Mouse (Mus musculus): ENCODE data around the gene Colgalt1. TPM values are rescaled to one million over a fixed set of nuclear protein-coding genes. Genes with fewer than 3 reads are reported as not detected.

The Colgalt1 gene
- total RNA-seq, 2 experiments from 2014 or later, result 53.7 to 54.1 TPM

GRCm38 (mm10) chr8:71666855-71667254 is 56.1 kb downstream of the Colgalt1 start:
- DNase-seq (ENCODE audit: low spot score in 2 of 2), result no peak

GRCm38 (mm10) chr8:71667256-71667655 is 56.5 kb downstream of the Colgalt1 start:
- no peak for DNase-seq (ENCODE audit: low spot score in 2 of 2)

- DNase-seq (ENCODE audit: low spot score in 2 of 2), result no peak
Observed at GRCm38 (mm10) chr8:71668220-71668975, 57.6 kb downstream of the Colgalt1 start.

- no peak for DNase-seq (ENCODE audit: low spot score in 2 of 2)
Observed at GRCm38 (mm10) chr8:71670198-71670597, 59.4 kb downstream of the Colgalt1 start.

GRCm38 (mm10) chr8:71670621-71671548 is 60.1 kb downstream of the Colgalt1 start:
- DNase-seq (ENCODE audit: low spot score in 2 of 2), result peak; percentile 72 to 82

GRCm38 (mm10) chr8:71671549-71671965 is 60.8 kb downstream of the Colgalt1 start, which contains the start of gene Unc13a:
Gene Unc13a (minus strand): TSS chr8:71671757.
- peak; percentile 86 to 95 for DNase-seq (ENCODE audit: low spot score in 2 of 2)

- DNase-seq (ENCODE audit: low spot score in 2 of 2), result no peak
Observed at GRCm38 (mm10) chr8:71672168-71672735, 61.5 kb downstream of the Colgalt1 start.

- peak in 1 of 2 experiments; percentile 61 for DNase-seq (ENCODE audit: low spot score in 2 of 2)
Observed at GRCm38 (mm10) chr8:71674071-71674470, 63.3 kb downstream of the Colgalt1 start.

Small RNA genes within 50 kb of the gene (microRNA-seq; reads per million reads assigned to microRNA genes)
- 28.4 to 29.1 reads per million in 2 experiments for gene Mir6769b

Other genes starting within 250 kb of the Colgalt1 start
- 100 to 1,000 TPM; 111 to 127 TPM for gene Use1, start 244.2 kb upstream of the Colgalt1 start, total RNA-seq (2021)
- gene Ocel1, start 239.7 kb upstream of the Colgalt1 start, total RNA-seq (2021), result 10 to 100 TPM; 14.3 to 17.9 TPM
- gene Nr2f6, start 229.0 kb upstream of the Colgalt1 start, total RNA-seq (2021), result 10 to 100 TPM; 44.6 to 46.5 TPM
- gene Ushbp1, start 215.2 kb upstream of the Colgalt1 start, total RNA-seq (2021), result 1 to 10 TPM; 3.3 TPM
- gene Babam1, start 214.1 kb upstream of the Colgalt1 start, total RNA-seq (2021), result 100 to 1,000 TPM in 1 of 2 experiments, 10 to 100 TPM in 1; 94.1 to 103 TPM
- under 1 TPM; 0.22 to 0.25 TPM for gene Ankle1, start 205.0 kb upstream of the Colgalt1 start, total RNA-seq (2021)
- 100 to 1,000 TPM; 287 to 312 TPM for gene Abhd8, start 147.3 kb upstream of the Colgalt1 start, total RNA-seq (2021)
- gene Mrpl34, start 146.0 kb upstream of the Colgalt1 start, total RNA-seq (2021), result 10 to 100 TPM; 48.1 to 48.9 TPM
- 10 to 100 TPM; 82.5 to 91.6 TPM for gene Dda1, start 141.8 kb upstream of the Colgalt1 start, total RNA-seq (2021)
- gene Ano8, start 125.0 kb upstream of the Colgalt1 start, total RNA-seq (2021), result 10 to 100 TPM; 48.4 to 49.2 TPM
- gene Gtpbp3, start 122.9 kb upstream of the Colgalt1 start, total RNA-seq (2021), result 10 to 100 TPM; 30.4 to 36.1 TPM
- 1 to 10 TPM; 7.4 to 7.9 TPM for gene Plvap, start 99.2 kb upstream of the Colgalt1 start, total RNA-seq (2021)
- not detected for gene Ccdc194, start 85.3 kb upstream of the Colgalt1 start, total RNA-seq (2021)
- 1 to 10 TPM; 3.8 to 5.4 TPM for gene Bst2, start 73.5 kb upstream of the Colgalt1 start, total RNA-seq (2021)
- 10 to 100 TPM; 29.9 to 37.9 TPM for gene Mvb12a, start 68.1 kb upstream of the Colgalt1 start, total RNA-seq (2021)
- under 1 TPM in 1 of 2 experiments, not detected in 1; 0.20 TPM for gene Tmem221, start 52.1 kb upstream of the Colgalt1 start, total RNA-seq (2021)
- under 1 TPM; 0.12 to 0.15 TPM for gene Nxnl1, start 44.4 kb upstream of the Colgalt1 start, total RNA-seq (2021)
- 100 to 1,000 TPM; 105 to 126 TPM for gene Slc27a1, start 42.1 kb upstream of the Colgalt1 start, total RNA-seq (2021)
- 10 to 100 TPM; 32.0 to 33.1 TPM for gene Pgls, start 18.8 kb upstream of the Colgalt1 start, total RNA-seq (2021)
- gene Fam129c, start 13.3 kb upstream of the Colgalt1 start, total RNA-seq (2021), result 1 to 10 TPM; 2.5 to 3.1 TPM
- 100 to 1,000 TPM; 226 to 246 TPM for gene Unc13a, start 60.8 kb downstream of the Colgalt1 start, total RNA-seq (2021)
- gene Jak3, start 65.3 kb downstream of the Colgalt1 start, total RNA-seq (2021), result 1 to 10 TPM; 3.7 to 4.4 TPM
- 1 to 10 TPM; 1.7 to 1.8 TPM for gene Insl3, start 78.2 kb downstream of the Colgalt1 start, total RNA-seq (2021)
- gene B3gnt3, start 90.8 kb downstream of the Colgalt1 start, total RNA-seq (2021), result under 1 TPM; 0.33 to 0.59 TPM
- 10 to 100 TPM; 94.9 to 99.9 TPM for gene Fcho1, start 114.7 kb downstream of the Colgalt1 start, total RNA-seq (2021)

Data from layer of hippocampus, adult 18-20 months (tissue).